Mouse (Mus musculus) intestine, embryonic 15.5 days (tissue): ENCODE measurements around the gene Wdr83. TPM values are rescaled to one million over a fixed set of nuclear protein-coding genes. Genes with fewer than 3 reads are reported as not detected.

ENCODE experiments used
- ATAC-seq: fragments of 200-750 bp; cut with Nextera tagmentation; 2 replicates; pipeline ENCODE4 v1.8.0; 2017; ENCODE audit warnings: moderate TSS enrichment, moderate library complexity
- H3K27ac ChIP-seq: fragments of 300-500 bp; sonication (generic); 2 replicates; pipeline ENCODE4 v1.5.1; 2015; ENCODE audit warnings: mild to moderate bottlenecking, inconsistent platforms
- H3K27me3 ChIP-seq: fragments of 300-500 bp; sonication (generic); replicated peaks from 2 replicates; pipeline ENCODE4 v1.6.1; 2015; ENCODE audit warnings: inconsistent platforms
- H3K36me3 ChIP-seq: fragments of 300-500 bp; sonication (generic); 2 replicates; pipeline ENCODE4 v1.6.1; 2015; ENCODE audit warnings: inconsistent platforms
- H3K4me1 ChIP-seq: fragments of 300-500 bp; sonication (generic); replicated peaks from 2 replicates; pipeline ENCODE4 v1.6.1; 2015; ENCODE audit warnings: inconsistent platforms
- H3K4me2 ChIP-seq: fragments of 300-500 bp; sonication (generic); replicated peaks from 2 replicates; pipeline ENCODE4 v1.6.1; 2015; ENCODE audit warnings: mild to moderate bottlenecking, inconsistent platforms
- H3K4me3 ChIP-seq: fragments of 300-500 bp; sonication (generic); replicated peaks from 2 replicates; pipeline ENCODE4 v1.5.1; 2015; ENCODE audit warnings: inconsistent platforms
- H3K9ac ChIP-seq: fragments of 300-500 bp; sonication (generic); 2 replicates; pipeline ENCODE4 v1.6.1; 2015; ENCODE audit warnings: inconsistent platforms
- H3K9me3 ChIP-seq: fragments of 300-500 bp; sonication (generic); 2 replicates; pipeline ENCODE4 v1.6.1; 2016; ENCODE audit warnings: inconsistent platforms
- WGBS: fragments of 180-500 bp; shearing (Covaris S2); methylation state at CpG from one replicate; pipeline ENCODE4 v1.1.7; 2015; 5-methylcytosine and 5-hydroxymethylcytosine counted together
- polyA plus RNA-seq: library from polyadenylated mRNA; unstranded; fragments of >200 nt; fragmentation: Nextera tagmentation; extraction: Ambion mirVana; gene quantifications from 2 replicates; pipeline ENCODE4 v1.2.1, GENCODE M21; 2015

The Wdr83 gene
- polyA plus RNA-seq, 1 experiment from 2014 or later = 35.7 TPM

- H3K4me2 ChIP-seq = peak overlapping the region; percentile 82
Observed at GRCm38 (mm10) chr8:85029271-85029670, 51.8 kb downstream of the Wdr83 start.

GRCm38 (mm10) chr8:85027922-85028321 is 53.2 kb downstream of the Wdr83 start:
- WGBS = 19% methylated on average over 2 of the region's 2 CpGs
- H3K27me3 ChIP-seq = no peaks in the 10 kb centered on the region
- H3K4me1 ChIP-seq = peaks cover 30% of the 10 kb centered on the region
- peak overlapping the region; percentile 95 for H3K4me3 ChIP-seq
- peak overlapping the region; percentile 82 for H3K4me2 ChIP-seq
- ATAC-seq = no peak
- peaks cover 20% of the 10 kb centered on the region; the same call in 1 of the 2 replicates for H3K36me3 ChIP-seq
- no peaks in the 10 kb centered on the region for H3K9me3 ChIP-seq
- H3K27ac ChIP-seq = no peak overlapping the region
- H3K9ac ChIP-seq = peak overlapping the region; percentile 99

More at GRCm38 (mm10) chr8:85029271-85029670, 51.8 kb downstream of the Wdr83 start:
- Histone ChIP-seq H3K9ac (peak overlapping the region; percentile 99; the same call in 1 of the 2 replicates), H3K27me3 (no peaks in the 10 kb centered on the region), H3K9me3 (no peaks in the 10 kb centered on the region), H3K4me1 (peaks cover 22% of the 10 kb centered on the region), H3K36me3 (peaks cover 12% of the 10 kb centered on the region; the same call in 1 of the 2 replicates), H3K27ac (no peak overlapping the region), H3K4me3 (peak overlapping the region; percentile 9; the same call in 1 of the 2 replicates)
- no peak for ATAC-seq
- WGBS = 72% methylated on average over 14 of the region's 14 CpGs

DNA sequence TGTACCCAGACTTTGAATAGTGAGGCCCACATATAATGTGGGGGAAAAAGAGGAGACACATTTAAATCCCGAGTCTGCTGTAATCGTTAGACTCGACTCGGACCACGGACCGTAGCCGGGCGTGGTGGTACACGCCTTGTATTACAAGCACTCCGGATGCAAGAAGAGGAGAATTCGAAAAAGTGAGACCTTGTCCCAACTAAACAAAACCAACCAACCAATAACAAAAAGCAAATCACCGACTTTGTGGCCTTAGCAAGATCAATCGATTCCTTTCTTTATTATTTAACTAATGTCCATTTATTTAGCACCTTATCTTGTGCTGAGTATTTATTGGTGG is 53.6 kb downstream of the Wdr83 start:
- H3K27me3 ChIP-seq = no peaks in the 10 kb centered on the region
- under 1% methylated on average over 13 of the region's 13 CpGs for whole genome bisulfite sequencing
- peaks cover 30% of the 10 kb centered on the region for H3K4me1 ChIP-seq
- H3K4me2 ChIP-seq = peak overlapping the region; percentile 82
- H3K9me3 ChIP-seq = no peaks in the 10 kb centered on the region
- peaks cover 20% of the 10 kb centered on the region; the same call in 1 of the 2 replicates for H3K36me3 ChIP-seq
- H3K9ac ChIP-seq = peak overlapping the region; percentile 99
- ATAC-seq = no peak
- peak overlapping the region; percentile 92 for H3K27ac ChIP-seq
- H3K4me3 ChIP-seq = peak overlapping the region; percentile 95

GRCm38 (mm10) chr8:85026670-85027515 is 54.2 kb downstream of the Wdr83 start, which contains the start of gene Trir:
Trir (plus strand) TSS chr8:85026823.
- Histone ChIP-seq H3K9me3 (no peaks in the 10 kb centered on the region), H3K4me3 (peak within 1 kb of the TSS; percentile 95), H3K4me1 (peaks cover 30% of the 10 kb centered on the region), H3K4me2 (peak within 1 kb of the TSS; percentile 82), H3K36me3 (peaks cover 20% of the 10 kb centered on the region; the same call in 1 of the 2 replicates), H3K27me3 (no peaks in the 10 kb centered on the region), H3K27ac (peak within 1 kb of the TSS; percentile 92), H3K9ac (peak within 1 kb of the TSS; percentile 99)
- ATAC-seq = peak; percentile 85
- under 1% methylated on average over 75 of the region's 75 CpGs for WGBS

GRCm38 (mm10) chr8:85025098-85025932 is 55.8 kb downstream of the Wdr83 start, which contains the start of gene Asna1:
Asna1 (minus strand) TSS chr8:85025281.
- Histone ChIP-seq H3K9me3 (no peaks in the 10 kb centered on the region), H3K4me1 (peaks cover 30% of the 10 kb centered on the region), H3K27ac (peak within 1 kb of the TSS; percentile 74), H3K9ac (peak within 1 kb of the TSS; percentile 68), H3K27me3 (no peaks in the 10 kb centered on the region), H3K36me3 (peaks cover 21% of the 10 kb centered on the region; the same call in 1 of the 2 replicates), H3K4me2 (peak within 1 kb of the TSS; percentile 82), H3K4me3 (peak within 1 kb of the TSS; percentile 80)
- ATAC-seq = peak; percentile 91
- 4% methylated on average over 30 of the region's 30 CpGs for WGBS

Other genes with a start within 250 kb of the Wdr83 start
- gene Gadd45gip1, start 249.8 kb downstream of the Wdr83 start, polyA plus RNA-seq = 61.7 and 62.6 TPM in 2 replicates
- gene Rad23a, start 240.6 kb downstream of the Wdr83 start, polyA plus RNA-seq = 102 and 106 TPM in 2 replicates
- gene Calr, start 234.4 kb downstream of the Wdr83 start, polyA plus RNA-seq = 1,038 and 1,157 TPM in 2 replicates
- 83.1 and 92.7 TPM in 2 replicates for gene Farsa, start 224.3 kb downstream of the Wdr83 start, polyA plus RNA-seq
- 49.9 and 54.4 TPM in 2 replicates for gene Syce2, start 209.2 kb downstream of the Wdr83 start, polyA plus RNA-seq
- gene Gcdh, start 187.4 kb downstream of the Wdr83 start, polyA plus RNA-seq = 42.8 and 49.2 TPM in 2 replicates
- 6.4 and 7.7 TPM in 2 replicates for gene Klf1, start 179.4 kb downstream of the Wdr83 start, polyA plus RNA-seq
- gene Dnase2a, start 172.7 kb downstream of the Wdr83 start, polyA plus RNA-seq = 8.7 and 10.2 TPM in 2 replicates
- gene Mast1, start 143.9 kb downstream of the Wdr83 start, polyA plus RNA-seq = 1.6 TPM in 2 replicates
- gene Rtbdn, start 134.3 kb downstream of the Wdr83 start, polyA plus RNA-seq = 0.31 and 0.51 TPM in 2 replicates
- gene Gm49661, start 111.9 kb downstream of the Wdr83 start, polyA plus RNA-seq = not detected in 2 replicates
- gene Prdx2, start 111.7 kb downstream of the Wdr83 start, polyA plus RNA-seq = 581 and 615 TPM in 2 replicates
- gene Rnaseh2a, start 111.5 kb downstream of the Wdr83 start, polyA plus RNA-seq = 116 and 117 TPM in 2 replicates
- 28.4 and 30.7 TPM in 2 replicates for gene Junb, start 102.6 kb downstream of the Wdr83 start, polyA plus RNA-seq
- gene Hook2, start 90.7 kb downstream of the Wdr83 start, polyA plus RNA-seq = 68.7 and 75.8 TPM in 2 replicates
- gene Best2, start 66.8 kb downstream of the Wdr83 start, polyA plus RNA-seq = 0.14 and 0.76 TPM in 2 replicates
- 125 and 130 TPM in 2 replicates for gene Asna1, start 56.0 kb downstream of the Wdr83 start, polyA plus RNA-seq
- 110 and 113 TPM in 2 replicates for gene Trir, start 54.5 kb downstream of the Wdr83 start, polyA plus RNA-seq
- gene Tnpo2, start 44.4 kb downstream of the Wdr83 start, polyA plus RNA-seq = 28.1 and 29.4 TPM in 2 replicates
- 25.2 and 27.4 TPM in 2 replicates for gene Fbxw9, start 21.3 kb downstream of the Wdr83 start, polyA plus RNA-seq
- not detected in 2 replicates for gene Gm5741, start 13.3 kb downstream of the Wdr83 start, polyA plus RNA-seq
- gene Dhps, start 9.5 kb downstream of the Wdr83 start, polyA plus RNA-seq = 56.6 and 57.5 TPM in 2 replicates
- gene Wdr83os, start 566 bp downstream of the Wdr83 start, polyA plus RNA-seq = 133 and 151 TPM in 2 replicates
- gene Man2b1, start 2.0 kb upstream of the Wdr83 start, polyA plus RNA-seq = 55.4 and 55.7 TPM in 2 replicates
- 2.7 TPM in 2 replicates for gene Zfp791, start 41.8 kb upstream of the Wdr83 start, polyA plus RNA-seq
- gene Cks1brt, start 70.6 kb upstream of the Wdr83 start, polyA plus RNA-seq = not detected in 2 replicates
- gene Olfr371, start 144.7 kb upstream of the Wdr83 start, polyA plus RNA-seq = not detected in 2 replicates
- gene Orc6, start 218.3 kb upstream of the Wdr83 start, polyA plus RNA-seq = 91.1 and 97.2 TPM in 2 replicates
- 167 and 190 TPM in 2 replicates for gene Vps35, start 218.5 kb upstream of the Wdr83 start, polyA plus RNA-seq